Mouse (Mus musculus) liver, embryonic 14.5 days (tissue): ENCODE measurements at regions not wholly inside any gene's neighbourhood (a gene's known extent, or its start where the extent isn't known, plus 50 kb on each side); places are given as distances from the start of the nearest gene placed in this dataset.

Experiments
- CTCF ChIP-seq: IDR thresholded peaks from 2 replicates; pipeline ENCODE4 v1.5.1; 2016; ENCODE audit warnings: antibody characterized with exemption, low read depth, control low read depth
- EP300 ChIP-seq: IDR thresholded peaks from 2 replicates; pipeline ENCODE4 v1.6.1; 2016; ENCODE audit warnings: antibody characterized with exemption, low read depth

DNA sequence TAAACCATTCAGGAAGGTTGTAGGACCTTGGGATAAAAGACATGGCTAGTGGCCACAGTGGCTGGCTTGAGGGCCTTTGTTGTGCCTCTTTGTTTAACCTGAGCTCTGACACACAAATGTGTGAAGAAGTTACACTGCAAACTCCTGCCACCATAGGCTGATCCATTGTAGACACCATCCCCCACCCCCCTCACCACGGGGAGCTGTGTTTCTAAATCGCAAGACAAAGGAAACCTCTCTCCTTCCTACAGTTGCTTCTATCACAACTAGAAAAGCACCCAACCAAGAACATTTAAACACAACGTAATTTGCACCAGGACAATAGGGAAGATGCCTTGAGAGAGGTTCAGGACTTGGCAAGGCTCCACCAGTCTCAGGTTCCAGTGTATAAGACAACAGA is 97.1 kb upstream of the Dap start:
- TF ChIP-seq CTCF (no peak), EP300 (no peak)
